Mouse (Mus musculus): ENCODE measurements around the gene Zfp825. TPM values are rescaled to one million over a fixed set of nuclear protein-coding genes. Genes with fewer than 3 reads are reported as not detected.
A peak's percentile ranks its signal among the peaks of the same experiment; 100 is the strongest.
"Not testable (repeated sequence)": the region's sequence is repeated elsewhere in the genome, so short reads cannot be mapped to it uniquely, and the experiment has no call there.

Zfp825 gene
- total RNA-seq (2021) = 1 to 10 TPM; 6.2 to 6.6 TPM

DNA sequence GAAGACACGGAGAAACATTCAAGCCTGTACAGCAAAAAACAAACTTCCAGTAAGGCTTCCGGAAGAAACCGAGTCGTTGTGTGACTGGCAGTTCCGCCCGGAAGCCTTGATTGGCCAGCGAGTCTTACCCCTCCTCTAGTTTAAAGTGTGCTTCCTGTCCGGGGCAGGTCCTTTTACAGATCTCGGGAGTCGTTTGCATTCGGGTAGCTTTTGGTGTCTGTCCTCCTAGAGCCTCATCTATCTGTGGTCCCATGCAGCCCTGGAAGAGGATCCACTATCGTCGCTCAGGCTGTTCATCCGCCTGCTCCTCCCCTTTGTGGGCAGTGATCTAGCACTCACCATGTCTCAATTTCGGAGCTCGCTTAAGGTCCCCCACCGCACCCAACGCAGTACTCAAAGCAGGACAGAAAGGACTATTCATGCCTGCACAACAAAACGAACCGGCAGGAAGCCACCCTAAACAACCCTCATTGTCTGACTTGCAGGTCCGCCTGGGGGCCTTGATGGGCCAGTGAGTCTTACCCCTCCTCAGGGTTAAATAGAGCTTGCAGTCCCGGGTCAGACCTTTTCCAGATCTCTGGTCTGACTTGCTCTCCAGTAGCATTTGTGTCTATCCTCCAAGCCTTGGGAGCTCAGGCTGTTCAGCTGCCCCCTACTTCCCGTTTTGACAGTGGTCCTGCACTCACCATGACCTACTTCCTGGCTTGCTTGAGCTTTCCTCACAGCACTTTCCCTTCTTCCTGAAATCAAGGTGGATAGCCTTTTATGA is at the start of gene Zfp825:
Gene Zfp825 (minus strand): TSS at position 82 of the 769 bp plus-strand sequence.
- DNase-seq = peak; percentile 67
- intact Hi-C loops (cut with DNase I) = loop anchor here (1.0 kb wide), 1 partner anchor 32 kb away; no protein-coding TSS in a partner anchor

DNA sequence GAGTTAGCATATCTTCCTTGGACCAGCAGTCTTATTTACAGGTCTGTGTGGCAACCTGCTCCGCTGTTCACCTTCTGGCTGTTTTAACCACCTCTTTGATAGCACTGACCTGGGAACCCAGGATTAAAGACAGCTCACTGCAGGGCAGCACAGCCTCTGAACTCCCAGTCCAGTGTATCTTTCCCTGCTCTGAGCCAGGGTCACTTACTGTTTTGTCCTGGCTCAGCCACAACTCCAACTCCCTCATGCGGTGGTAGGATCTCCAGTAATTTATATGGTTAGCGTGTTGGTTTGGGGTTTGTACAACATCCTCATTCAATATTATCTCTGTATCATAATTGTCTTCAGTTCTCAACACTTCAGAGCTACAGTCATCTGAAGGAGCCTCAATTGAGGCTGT is 41.6 kb upstream of the Zfp825 start:
- intact Hi-C loops (cut with DNase I) = loop anchor here (2.0 kb wide), 1 partner anchor 195 kb away; no protein-coding TSS in a partner anchor

DNA sequence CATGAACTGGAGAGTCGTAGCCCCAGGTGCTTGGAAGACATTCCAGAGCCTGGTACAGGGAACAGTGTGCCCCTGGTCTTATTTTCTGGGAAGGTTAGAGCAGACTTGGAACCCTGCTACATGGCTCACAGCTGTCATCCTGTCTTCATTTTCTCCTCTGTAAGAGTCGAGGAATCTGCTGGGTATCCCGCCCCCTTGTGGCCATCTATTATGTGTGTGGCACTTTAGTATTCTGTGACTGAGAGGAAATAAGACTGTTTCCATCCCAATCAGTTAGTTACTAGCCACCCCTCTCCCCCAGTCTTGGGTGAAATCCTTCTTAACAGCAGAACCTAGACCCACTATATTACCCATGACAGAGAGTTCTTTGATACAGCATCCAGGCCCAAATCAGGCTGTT is 41.1 kb upstream of the Zfp825 start:
- intact Hi-C loops (cut with DNase I) = loop anchor here (2.0 kb wide), 1 partner anchor 194 kb away; no protein-coding TSS in a partner anchor
- DNase-seq = peak; percentile 44 to 47

More for the DNA sequence above, 41.6 kb upstream of the Zfp825 start:
- DNase-seq = not testable (repeated sequence)

DNA sequence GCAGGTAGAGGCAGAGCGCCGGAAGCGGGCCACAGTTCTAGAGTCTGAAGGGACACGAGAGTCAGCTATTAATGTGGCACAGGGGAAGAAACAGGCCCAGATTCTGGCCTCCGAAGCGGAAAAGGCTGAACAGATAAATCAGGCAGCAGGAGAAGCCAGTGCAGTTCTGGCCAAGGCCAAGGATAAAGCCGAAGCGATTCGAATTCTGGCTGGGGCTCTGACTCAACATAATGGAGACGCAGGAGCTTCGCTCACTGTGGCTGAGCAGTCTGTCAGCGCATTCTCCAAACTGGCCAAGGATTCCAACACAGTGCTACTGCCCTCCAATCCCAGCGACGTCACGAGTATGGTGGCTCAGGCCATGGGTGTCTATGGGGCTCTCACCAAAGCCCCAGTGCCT is 40.3 kb upstream of the Zfp825 start:
- intact Hi-C loops (cut with DNase I) = loop anchor here (2.0 kb wide), 1 partner anchor 193 kb away; no protein-coding TSS in a partner anchor
- no peak for DNase-seq

DNA sequence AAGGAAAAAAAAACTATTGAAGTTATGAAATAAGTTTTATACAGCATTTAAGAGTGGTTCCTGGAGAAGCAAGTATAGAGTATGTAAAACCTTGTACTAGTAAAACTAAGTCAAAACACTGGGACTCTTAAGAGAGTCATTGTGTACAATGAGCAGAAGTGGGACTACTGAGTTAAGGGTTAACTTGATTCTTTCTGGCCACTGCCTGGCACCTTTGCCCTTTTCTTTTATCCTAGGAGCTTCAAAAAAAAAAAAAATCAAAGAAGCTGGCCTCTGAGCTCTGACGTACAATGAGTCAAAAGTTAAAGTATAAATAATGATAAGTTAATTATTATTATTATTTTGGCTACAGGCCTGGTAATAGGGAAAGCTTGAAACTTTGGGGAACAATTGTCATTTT is 37.5 kb upstream of the Zfp825 start:
- DNase-seq; intact Hi-C loops (cut with DNase I): not testable (repeated sequence)

DNA sequence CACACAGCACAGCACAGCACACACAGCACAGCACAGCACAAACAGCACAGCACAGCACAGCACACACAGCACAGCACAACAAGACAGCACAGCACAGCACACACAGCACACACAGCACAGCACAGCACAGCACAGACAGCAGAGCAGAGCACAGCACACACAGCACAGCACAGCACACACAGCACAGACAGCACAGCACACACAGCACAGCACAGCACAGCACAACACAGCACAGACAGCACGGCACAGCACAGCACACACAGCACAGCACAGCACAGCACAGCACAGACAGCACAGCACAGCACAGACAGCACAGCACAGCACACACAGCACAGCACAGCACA is 35.6 kb upstream of the Zfp825 start:
- intact Hi-C loops (cut with DNase I); DNase-seq: not testable (repeated sequence)

DNA sequence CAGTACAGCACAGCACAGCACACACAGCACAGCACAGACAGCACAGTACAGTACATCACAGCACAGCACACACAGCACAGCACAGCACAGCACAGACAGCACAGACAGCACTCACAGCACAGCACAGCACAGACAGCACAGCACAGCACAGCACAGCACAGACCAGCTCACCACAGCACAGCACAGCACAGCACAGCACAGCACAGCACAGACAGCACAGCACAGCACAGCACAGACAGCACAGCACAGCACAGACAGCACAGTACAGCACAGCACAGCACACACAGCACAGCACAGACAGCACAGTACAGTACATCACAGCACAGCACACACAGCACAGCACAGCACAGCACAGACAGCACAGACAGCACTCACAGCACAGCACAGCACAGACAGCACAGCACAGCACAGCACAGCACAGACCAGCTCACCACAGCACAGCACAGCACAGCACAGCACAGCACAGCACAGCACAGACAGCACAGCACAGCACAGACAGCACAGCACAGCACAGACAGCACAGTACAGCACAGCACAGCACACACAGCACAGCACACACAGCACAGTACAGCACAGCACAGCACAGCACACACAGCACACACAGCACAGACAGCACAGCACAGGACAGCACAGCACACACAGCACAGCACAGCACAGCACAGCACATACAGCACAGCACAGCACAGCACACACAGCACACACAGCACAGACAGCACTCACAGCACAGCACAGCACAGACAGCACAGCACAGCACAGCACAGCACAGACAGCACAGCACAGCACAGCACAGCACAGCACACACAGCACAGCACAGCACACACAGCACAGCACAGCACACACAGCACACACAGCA is 35.0 kb upstream of the Zfp825 start:
- intact Hi-C loops (cut with DNase I); DNase-seq: not testable (repeated sequence)

DNA sequence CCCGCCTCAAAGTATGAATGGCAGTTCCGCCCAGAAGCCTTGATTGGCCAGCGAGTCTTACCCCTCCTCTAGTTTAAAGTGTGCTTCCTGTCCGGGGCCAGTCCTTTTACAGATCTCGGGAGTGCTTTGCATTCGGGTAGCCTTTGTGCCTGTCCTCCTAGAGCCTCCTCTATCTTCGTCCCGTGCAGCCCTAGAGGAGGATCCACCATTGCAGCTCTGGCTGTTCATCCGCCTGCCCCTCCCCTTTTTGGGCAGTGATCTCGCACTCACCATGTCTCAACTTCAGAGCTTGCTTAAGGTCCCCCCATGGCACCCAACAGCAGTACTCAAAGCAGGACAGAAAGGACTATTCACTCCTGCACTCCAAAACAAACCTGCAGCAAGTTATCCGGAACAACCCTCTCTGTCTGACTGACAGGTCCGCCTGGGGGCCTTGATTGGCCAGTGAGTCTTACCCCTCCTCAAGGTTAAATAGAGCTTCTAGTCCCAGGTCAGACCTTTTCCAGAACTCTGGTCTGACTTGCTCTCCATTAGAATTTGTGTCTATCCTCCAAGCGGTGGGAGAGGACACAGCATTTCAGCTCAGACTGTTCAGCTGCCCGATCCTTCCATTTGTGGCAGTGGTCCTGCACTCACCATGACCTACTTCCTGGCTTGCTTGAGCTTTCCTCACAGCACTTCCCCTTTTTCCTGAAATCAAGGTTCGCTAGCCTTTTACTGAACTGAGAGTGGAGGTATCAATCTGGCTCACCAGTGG is 28.9 kb upstream of the Zfp825 start:
- intact Hi-C loops (cut with DNase I) = loop anchor here (2.0 kb wide), 1 partner anchor 60 kb away; no protein-coding TSS in a partner anchor
- DNase-seq = peak; percentile 76 to 77

DNA sequence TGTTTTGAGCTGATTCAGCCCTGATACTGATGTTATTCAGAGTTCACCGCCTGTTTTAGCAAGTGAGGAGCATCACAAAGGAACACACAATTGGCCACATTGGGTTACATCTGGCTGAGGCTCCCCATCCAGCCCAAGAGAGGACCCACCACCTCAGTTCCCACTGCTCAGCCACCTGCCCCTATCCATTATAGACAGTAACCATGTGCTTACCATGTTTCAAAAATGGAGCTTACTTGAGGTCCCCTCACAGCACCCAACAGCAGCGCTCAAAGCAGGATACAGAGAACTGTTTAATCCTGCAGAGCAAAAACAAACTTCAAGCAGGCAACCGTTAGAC is 28.3 kb upstream of the Zfp825 start:
- not testable (repeated sequence) for DNase-seq
- intact Hi-C loops (cut with DNase I) = loop anchor here (2.0 kb wide), 1 partner anchor 59 kb away; no protein-coding TSS in a partner anchor

DNA sequence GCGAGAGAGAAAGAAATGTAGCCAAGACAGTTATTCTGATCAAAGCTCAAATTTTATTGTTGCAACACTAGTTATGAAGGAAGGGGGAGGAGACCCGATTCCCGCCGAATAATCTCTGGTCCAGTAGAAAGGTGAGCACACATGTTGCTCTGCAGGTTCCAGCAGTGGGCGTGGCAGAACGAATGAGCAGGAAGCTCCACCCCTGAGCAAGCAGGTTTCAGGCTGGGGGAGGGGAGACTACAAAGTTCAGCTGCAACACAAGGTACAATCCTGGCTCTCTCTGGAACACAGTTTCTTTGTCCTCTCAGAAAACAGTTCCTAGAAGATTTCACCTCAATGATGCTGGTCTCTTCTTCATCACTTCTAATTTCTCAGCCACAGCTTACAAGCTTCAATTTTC is 14.2 kb upstream of the Zfp825 start:
- DNase-seq; intact Hi-C loops (cut with DNase I): not testable (repeated sequence)

DNA sequence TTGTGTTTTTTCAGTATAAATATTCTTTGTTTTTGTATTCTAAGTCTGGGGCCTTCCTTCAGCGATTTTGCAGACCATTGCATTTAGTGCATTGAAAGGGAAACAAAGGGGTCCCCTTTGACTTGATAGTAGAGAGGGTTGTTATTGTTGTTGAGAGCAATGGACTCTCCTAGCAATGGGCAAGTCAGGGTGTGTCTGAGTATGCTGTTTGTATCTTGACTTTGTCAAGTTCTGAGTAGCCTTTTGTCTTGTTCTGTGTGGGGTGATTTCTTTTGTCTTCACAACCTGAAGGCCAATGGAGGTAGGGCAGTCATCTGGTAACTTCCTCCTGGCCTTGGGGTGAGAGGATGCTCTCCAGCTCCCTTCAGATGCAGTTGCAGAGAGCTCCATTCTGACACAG is 9.1 kb upstream of the Zfp825 start:
- intact Hi-C loops (cut with DNase I); DNase-seq: not testable (repeated sequence)

DNA sequence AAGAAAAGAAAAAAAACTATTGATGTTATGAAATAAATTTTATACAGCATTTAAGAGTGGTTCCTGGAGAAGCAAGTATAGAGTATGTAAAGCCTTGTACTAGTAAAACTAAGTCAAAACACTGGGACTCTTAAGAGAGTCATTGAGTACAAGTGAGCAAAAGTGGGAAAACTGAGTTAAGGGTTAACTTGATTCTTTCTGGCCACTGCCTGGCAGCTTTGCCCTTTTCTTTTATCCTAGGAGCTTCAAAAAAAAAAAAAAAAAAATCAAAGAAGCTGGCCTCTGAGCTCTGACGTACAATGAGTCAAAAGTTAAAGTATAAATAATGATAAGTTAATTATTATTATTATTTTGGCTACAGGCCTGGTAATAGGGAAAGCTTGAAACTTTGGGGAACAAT is 5.9 kb upstream of the Zfp825 start:
- DNase-seq; intact Hi-C loops (cut with DNase I): not testable (repeated sequence)

DNA sequence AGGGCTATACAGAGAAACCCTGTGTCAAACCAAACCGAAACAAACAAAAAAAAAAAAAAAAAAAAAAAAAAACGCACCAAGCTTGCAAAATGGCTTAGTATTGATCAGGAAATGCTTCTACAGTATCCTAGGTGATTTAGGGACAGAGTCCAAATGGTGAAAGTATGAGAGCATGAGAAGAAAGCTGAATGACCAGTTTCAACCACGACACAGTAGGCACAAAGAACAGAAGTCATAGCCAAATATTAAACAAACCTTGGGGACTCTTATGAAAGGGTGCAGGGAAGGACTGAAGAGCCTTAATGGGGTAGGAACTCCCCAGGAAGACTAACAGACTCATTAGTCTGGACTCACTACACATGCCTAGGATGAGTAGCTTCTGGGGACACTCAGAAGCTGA is 9.5 kb downstream of the Zfp825 start:
- DNase-seq; intact Hi-C loops (cut with DNase I): not testable (repeated sequence)

DNA sequence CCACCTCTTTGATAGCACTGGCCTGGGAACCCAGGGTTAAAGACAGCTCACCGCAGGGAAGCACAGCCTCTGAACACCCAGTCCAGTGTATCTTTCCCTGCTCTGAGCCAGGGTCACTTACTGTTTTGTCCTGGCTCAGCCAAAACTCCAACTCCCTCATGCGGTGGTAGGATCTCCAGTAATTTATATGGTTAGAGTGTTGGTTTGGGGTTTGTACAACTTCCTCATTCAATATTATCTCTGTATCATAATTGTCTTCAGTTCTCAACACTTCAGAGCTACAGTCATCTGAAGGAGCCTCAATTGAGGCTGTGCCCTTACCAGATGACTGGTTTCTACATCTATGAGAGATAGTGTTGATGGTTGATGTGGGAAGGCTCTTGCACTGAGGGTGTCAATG is 22.3 kb downstream of the Zfp825 start:
- intact Hi-C loops (cut with DNase I); DNase-seq: not testable (repeated sequence)

DNA sequence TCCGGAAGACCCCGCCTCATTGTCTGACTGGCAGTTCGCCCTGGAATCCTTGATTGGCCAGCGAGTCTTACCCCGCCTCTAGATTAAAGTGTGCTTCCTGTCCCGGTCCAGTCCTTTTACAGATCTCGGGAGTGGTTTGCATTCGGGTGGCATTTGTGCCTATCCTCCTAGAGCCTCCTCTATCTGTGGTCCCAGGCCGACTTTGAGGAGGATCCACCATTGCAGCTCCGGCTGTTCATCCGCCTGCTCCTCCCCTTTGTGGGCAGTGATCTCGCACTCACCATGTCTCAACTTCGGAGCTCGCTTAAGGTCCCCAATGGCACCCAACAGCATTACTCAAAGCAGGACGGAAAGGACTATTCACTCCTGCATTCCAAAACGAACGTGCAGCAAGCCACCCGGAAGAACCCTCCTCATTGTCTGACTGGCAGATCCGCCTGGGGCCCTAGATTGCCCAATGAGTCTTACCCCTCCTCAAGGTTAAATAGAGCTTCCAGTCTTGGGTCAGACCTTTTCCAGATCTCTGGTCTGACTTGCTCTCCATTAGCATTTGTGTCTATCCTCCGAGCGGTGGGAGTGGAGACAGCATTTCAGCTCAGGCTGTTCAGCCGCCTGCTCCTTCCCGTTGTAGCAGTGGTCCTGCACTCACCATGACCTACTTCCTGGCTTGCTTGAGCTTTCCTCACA is 30.9 kb downstream of the Zfp825 start:
- intact Hi-C loops (cut with DNase I) = loop anchor here (1.0 to 5.0 kb wide), 3 partner anchors 31 to 111 kb away; partner anchors contain the start of genes Ccdc127 and Sdha
- DNase-seq = peak; percentile 76 to 79

DNA sequence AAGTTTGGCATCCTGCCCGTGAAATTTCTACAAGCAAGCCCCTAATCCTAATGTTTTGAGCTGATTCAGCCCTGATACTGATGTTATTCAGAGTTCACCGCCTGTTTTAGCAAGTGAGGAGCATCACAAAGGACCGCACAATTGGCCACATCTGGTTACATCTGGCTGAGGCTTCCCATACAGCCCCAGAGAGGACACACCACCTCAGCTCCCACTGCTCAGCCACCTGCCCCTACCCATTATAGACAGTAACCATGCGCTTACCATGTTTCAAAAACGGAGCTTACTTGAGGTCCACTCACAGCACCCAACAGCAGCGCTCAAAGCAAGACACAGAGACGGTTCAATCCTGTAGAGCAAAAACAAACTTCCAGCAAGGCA is 31.5 kb downstream of the Zfp825 start:
- not testable (repeated sequence) for DNase-seq
- intact Hi-C loops (cut with DNase I) = loop anchor here (1.0 to 5.0 kb wide), 3 partner anchors 32 to 110 kb away; partner anchors contain the start of genes Ccdc127 and Sdha

DNA sequence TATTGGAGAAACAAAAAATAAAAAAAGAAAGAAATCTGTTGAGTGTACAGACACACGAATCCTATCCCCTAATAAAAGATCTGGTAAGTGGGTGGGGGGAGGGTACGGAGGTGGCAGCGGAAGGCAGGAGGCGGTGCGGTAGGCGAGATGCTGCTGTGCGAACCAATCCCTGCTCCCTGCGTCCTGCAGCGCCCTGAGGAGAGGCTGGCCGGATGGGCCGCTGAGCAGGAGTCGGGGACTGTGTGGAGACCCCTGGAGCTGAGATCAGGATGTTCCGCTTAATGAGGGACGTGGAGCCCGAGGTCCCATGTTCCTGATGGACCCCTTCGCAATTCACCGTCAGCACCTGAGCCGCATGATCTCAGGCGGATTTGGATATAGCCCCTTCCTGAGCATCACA is 53.9 kb downstream of the Zfp825 start:
- no peak for DNase-seq
- intact Hi-C loops (cut with DNase I) = no loop called here
